Mouse (Mus musculus): ENCODE results near the gene Nploc4.
"Not testable (repeated sequence)": the region's sequence is repeated elsewhere in the genome, so short reads cannot be mapped to it uniquely, and the experiment has no call there.

Nploc4 gene

GRCm38 (mm10) chr11:120444106-120444505 is 6.6 kb upstream of the Nploc4 start:
- no peak for ATAC-seq (ENCODE audit: insufficient number of reproducible peaks, low FRiP score, low TSS enrichment)

GRCm38 (mm10) chr11:120442765-120443280 is 5.3 kb upstream of the Nploc4 start:
- no peak for ATAC-seq (ENCODE audit: insufficient number of reproducible peaks, low FRiP score, low TSS enrichment)

DNA sequence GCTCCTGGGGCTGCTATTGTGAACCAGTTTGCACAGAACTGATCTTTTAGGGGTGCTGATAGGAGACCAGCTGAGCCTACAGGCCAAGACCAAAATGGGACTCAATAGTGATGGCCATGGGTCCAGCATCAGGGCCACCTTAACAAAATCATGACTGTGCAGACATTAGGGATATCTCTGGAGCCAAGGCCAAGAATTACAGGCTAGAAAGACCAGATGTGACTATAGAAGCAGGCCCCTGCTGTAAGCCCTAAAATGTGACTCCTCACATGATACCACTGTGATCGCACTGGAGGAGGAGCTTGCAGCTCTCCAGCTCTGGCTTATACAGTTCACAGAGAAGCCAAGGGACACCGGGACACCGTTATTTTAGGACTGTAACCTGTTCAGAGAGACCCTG is 4.8 kb upstream of the Nploc4 start, which contains the start of gene Tspan10:
TSS of gene Tspan10 (plus strand) at position 301 of the 400 bp plus-strand sequence.
- no peak for ATAC-seq (ENCODE audit: insufficient number of reproducible peaks, low FRiP score, low TSS enrichment)

DNA sequence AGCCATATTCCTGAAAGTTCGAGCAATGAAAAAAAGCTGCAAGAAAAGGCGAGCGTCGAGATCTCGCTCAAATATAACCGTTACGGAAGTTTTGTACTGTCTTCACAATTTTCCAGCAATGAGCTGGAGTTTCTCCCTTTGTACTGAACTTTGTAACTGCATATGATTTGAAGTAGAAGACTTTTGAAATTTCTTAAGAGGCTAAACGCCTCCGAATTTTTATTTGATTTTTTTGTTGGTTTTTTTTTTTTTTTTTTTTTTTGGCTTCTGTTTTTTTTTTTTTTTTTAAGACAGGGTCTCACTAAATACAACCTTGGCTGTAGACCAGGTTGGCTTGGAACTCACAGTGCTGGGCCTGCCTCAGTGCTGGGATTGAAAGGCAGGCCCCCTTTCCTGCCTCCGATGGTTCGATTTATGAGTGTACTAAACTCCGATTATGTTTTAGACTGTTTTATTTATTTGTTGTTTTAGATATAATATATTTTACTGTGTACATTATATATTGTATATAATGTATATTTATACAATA is 413 bp upstream of the Nploc4 start:
- ATAC-seq (ENCODE audit: insufficient number of reproducible peaks, low FRiP score, low TSS enrichment) = no peak

DNA sequence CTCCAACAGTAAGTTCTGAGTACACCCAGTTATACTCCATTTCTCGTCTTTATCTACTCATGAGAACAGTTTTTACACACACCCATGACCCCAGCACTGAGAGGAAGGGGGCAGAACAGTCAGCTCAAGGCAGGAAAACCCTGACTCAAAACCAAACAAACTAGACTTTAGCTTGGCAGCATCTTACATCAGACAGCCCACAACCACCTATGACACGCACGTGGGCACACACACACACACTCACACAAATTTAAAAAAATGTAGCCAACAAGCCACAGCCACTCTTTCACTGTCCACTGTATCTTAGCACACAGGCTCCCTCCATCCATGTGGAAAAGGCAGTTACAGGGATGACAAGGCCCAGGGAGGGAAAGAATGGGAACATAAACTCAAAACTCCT is 10.8 kb downstream of the Nploc4 start:
- ATAC-seq (ENCODE audit: insufficient number of reproducible peaks, low FRiP score, low TSS enrichment) = no peak

- ATAC-seq (ENCODE audit: insufficient number of reproducible peaks, low FRiP score, low TSS enrichment) = no peak
Measured at GRCm38 (mm10) chr11:120423569-120424295, 13.8 kb downstream of the Nploc4 start.

DNA sequence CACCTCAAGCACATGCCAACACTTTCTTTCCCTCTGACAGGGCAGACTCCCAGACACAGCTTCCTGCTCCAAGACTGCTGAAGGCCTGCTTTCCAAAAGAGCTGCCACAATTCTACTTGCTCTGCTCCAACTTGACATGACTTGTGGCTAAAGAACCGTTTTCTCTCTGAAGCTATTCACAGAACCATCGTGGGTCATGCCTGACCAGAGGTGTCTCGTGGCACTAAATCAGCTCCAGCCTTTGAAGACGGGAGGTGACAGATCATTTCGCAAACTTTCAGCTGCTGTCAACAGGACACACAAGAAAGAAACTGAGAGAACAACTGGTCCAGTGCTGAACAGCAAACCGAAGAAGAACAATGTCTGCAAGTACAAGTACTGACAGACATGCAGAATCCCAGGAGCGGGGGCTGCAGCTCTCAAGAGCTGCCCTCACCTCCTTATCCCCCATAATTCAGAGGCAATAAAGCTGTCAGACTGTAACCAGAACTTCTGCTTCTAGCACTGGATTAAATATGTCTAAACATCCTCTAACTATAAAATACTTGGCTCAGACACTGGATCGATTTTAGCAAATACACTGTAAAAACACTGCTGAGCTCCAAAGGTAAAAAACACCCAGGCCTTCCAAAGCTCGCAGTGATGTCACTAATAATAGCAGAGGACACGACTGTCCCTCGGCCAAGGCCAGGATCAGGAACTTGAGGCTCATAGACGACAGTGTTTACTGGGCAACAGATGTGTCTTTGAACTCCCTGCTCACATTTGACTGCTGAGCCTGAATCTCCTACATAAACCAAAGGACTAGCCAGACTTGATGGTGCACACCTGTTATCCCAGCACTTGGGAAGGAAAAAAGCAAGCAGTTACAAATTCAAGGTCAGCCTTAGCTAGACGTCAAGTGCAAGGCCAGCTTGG is 14.6 kb downstream of the Nploc4 start:
- no peak for ATAC-seq (ENCODE audit: insufficient number of reproducible peaks, low FRiP score, low TSS enrichment)

- ATAC-seq (ENCODE audit: insufficient number of reproducible peaks, low FRiP score, low TSS enrichment) = no peak
Measured at GRCm38 (mm10) chr11:120418592-120418991, 18.9 kb downstream of the Nploc4 start.

DNA sequence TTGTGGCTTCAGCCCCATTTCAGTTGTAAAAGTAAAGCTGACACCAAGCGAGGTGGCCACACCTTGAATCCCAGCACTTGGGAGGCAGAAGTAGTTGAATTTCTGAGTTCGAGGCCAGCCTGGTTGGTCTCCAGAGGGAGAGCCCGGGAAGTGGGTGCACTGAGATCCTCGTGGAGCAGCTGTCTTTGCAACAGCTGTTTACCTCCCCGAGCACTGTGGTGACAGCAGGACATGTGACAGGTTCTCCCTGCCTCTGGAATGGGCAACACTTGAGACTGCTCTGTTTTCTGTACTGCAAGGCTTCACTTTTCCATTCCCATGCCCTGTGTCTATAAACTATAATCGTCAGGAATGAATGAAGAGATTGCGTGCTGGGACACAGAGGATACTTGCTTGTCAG is 19.7 kb downstream of the Nploc4 start:
- ATAC-seq (ENCODE audit: insufficient number of reproducible peaks, low FRiP score, low TSS enrichment) = no peak

GRCm38 (mm10) chr11:120413621-120414020 is 23.9 kb downstream of the Nploc4 start:
- ATAC-seq (ENCODE audit: insufficient number of reproducible peaks, low FRiP score, low TSS enrichment) = not testable (repeated sequence)

GRCm38 (mm10) chr11:120406445-120406844 is 31.1 kb downstream of the Nploc4 start:
- ATAC-seq (ENCODE audit: insufficient number of reproducible peaks, low FRiP score, low TSS enrichment) = no peak

- ATAC-seq (ENCODE audit: insufficient number of reproducible peaks, low FRiP score, low TSS enrichment) = no peak
Measured at GRCm38 (mm10) chr11:120405867-120406266, 31.6 kb downstream of the Nploc4 start.

- no peak for ATAC-seq (ENCODE audit: insufficient number of reproducible peaks, low FRiP score, low TSS enrichment)
Measured at GRCm38 (mm10) chr11:120404814-120405213, 32.7 kb downstream of the Nploc4 start.

DNA sequence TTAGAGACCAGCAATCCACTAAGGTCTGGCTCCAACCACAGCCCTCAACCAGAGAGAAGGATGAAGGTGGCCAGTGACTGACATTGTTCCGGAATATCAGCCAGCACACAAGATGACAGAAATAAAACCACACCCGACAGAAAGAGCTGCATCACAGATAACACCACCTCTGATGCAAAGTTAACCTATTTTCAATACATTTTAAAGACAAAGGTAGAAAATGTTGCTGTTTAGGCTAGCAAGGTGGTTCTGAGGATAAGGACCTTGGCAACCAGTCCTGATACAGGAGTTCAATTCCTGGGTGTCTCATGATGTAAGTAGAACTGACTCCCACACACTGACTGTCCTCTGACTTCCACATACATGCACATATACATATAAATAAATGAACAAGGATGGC is 38.2 kb downstream of the Nploc4 start:
- ATAC-seq (ENCODE audit: insufficient number of reproducible peaks, low FRiP score, low TSS enrichment) = no peak

DNA sequence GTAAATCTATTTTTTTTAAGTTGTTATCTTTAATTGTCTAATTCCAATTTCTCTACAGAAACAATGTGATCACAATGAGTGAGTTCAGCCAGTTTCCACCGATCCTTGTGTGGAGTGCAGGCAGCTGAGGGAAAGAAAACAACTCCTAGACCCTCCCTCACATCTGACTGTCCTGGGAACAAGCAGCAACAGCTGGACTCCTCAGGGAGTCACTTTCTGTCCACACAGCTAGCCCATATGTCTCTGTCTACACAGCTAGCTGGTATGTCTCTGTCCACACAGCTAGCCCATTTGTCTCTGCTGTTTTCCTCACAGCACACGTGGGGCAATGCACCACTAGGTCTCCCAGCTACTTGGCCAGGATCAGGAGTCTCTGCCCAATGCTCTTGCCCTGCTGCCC is 39.9 kb downstream of the Nploc4 start:
- no peak for ATAC-seq (ENCODE audit: insufficient number of reproducible peaks, low FRiP score, low TSS enrichment)

DNA sequence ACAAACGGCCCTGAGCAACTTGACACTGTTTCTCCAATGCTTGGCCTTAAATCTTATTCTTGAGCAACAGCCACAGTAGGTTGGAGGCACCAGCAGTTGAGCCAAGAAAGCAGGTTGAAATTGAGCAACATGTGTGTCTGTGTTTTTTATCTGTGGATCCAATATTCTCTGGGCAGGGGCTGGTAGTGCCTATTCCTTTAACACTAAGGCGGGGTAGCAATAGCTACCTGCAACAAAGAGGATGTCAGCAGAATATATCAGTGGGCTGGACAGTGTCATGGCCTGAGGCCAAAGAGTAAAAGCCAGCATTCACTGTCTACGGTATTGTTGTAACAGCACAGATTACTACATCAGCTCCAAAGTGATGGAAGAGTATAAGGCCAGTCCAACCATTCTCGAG is 41.8 kb downstream of the Nploc4 start:
- no peak for ATAC-seq (ENCODE audit: insufficient number of reproducible peaks, low FRiP score, low TSS enrichment)

DNA sequence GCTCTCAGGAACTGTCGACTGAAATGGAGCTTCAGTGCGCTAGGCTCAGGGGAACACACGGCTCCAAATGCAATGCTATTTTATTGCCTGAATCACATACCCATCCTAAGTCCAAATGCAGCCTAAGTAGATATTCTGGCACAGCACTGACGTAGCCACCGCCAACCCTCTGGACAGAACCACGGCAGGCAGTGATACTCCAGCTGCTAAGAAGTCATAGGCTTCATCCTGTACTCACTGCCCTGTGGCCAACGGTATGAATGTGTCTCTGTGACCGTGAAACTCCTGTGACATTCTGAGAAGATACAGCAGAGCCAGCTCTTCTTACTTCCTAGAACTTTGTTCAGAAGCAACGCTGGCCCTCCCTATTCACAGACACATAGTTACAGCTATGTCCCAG is 48.9 kb downstream of the Nploc4 start:
- no peak for ATAC-seq (ENCODE audit: insufficient number of reproducible peaks, low FRiP score, low TSS enrichment)

DNA sequence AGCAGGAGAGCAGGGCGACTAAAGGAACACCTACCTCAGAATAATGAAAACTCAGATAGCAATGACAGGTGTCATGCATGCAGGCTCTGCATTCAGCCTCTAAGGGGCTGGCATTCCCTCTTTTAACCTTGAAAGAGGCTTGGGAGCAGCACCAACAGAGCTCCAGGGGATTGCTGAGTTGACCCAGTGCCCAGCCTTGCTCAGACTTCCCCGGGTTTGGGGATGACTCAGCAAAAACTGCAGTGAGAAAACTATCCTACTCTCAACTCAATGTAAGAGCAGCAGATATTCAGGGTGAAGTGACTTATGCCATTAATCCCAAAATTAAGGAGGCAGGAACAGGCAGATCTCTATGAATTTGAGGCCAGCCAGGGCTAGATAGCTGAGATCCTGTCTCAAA is 50.4 kb downstream of the Nploc4 start:
- ATAC-seq (ENCODE audit: insufficient number of reproducible peaks, low FRiP score, low TSS enrichment) = no peak

DNA sequence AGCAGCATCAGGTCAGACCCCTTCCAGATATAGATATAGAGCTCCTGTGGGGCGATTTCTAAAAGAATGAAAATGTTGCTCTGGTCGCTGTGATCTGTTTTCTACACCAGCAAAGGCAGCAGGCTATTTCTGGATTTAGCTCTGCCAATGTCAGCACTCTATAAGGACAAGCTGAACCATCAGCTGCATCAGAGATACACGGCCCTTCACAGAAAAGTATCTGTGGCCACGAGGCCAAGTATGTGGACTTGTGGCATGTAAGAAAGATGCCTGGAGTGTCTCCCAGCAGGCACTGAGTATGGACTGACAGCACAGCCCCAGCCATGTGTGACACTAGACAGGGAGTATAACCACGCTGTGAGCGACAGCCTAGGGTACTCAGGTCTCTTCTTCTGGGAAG is 50.9 kb downstream of the Nploc4 start:
- ATAC-seq (ENCODE audit: insufficient number of reproducible peaks, low FRiP score, low TSS enrichment) = no peak

DNA sequence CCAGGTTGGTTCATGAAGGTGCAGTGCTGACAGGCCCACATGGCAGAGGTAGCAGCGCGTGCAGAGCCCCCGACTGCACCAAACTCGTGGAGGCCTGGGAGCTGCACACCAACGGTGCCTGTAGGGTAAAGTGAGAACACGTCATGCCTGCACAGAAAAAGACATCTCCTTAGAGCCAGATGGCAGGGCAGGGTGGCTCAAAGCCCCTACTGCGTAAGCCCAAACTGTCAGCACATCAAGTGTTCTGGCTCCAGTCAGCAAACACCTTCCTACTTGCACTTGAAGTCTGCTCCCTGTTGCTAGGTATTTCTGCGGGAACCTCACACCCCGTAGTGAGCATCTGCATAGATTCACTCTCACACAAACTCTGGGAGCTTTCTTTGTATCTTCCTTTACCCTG is 55.0 kb downstream of the Nploc4 start:
- ATAC-seq (ENCODE audit: insufficient number of reproducible peaks, low FRiP score, low TSS enrichment) = no peak

GRCm38 (mm10) chr11:120381157-120381556 is 56.4 kb downstream of the Nploc4 start:
- no peak for ATAC-seq (ENCODE audit: insufficient number of reproducible peaks, low FRiP score, low TSS enrichment)

Measured in cerebellum, adult (tissue).